Mouse (Mus musculus) liver, adult 2 months (tissue): Measurements from ENCODE around the gene Tek. TPM values are rescaled to one million over a fixed set of nuclear protein-coding genes. Genes with fewer than 3 reads are reported as not detected.
A peak's percentile ranks its signal among the peaks of the same experiment; 100 is the strongest.

ENCODE experiments used
- DNase-seq: peaks from one replicate; pipeline ENCODE4 v3.0.0-alpha.2; 2011; ENCODE audit warnings: low read depth, low spot score; ENCODE audit errors: extremely low read depth
- H3K27ac ChIP-seq: fragments of 200-500 bp; replicated peaks from 2 replicates; pipeline ENCODE4 v1.5.1; 2012; ENCODE audit warnings: low read depth, mild to moderate bottlenecking, control low read depth, inconsistent platforms, low read length; ENCODE audit not compliant: insufficient read depth
- H3K27me3 ChIP-seq: fragments of 200-500 bp; 2 replicates; pipeline ENCODE4 v1.6.1; 2012; ENCODE audit warnings: mild to moderate bottlenecking, moderate library complexity, low read length, inconsistent platforms; ENCODE audit not compliant: control insufficient read depth, insufficient read depth
- H3K36me3 ChIP-seq: fragments of 200-500 bp; 2 replicates; pipeline ENCODE4 v1.6.1; 2012; ENCODE audit warnings: low read length, inconsistent platforms; ENCODE audit not compliant: control insufficient read depth, insufficient read depth
- H3K4me1 ChIP-seq: fragments of 200-500 bp; 2 replicates; pipeline ENCODE4 v1.6.1; 2011; ENCODE audit warnings: low read length; ENCODE audit not compliant: control insufficient read depth, insufficient read depth
- H3K4me3 ChIP-seq: fragments of 200-500 bp; 2 replicates; pipeline ENCODE4 v1.5.1; 2011; ENCODE audit warnings: low read depth, mild to moderate bottlenecking, control low read depth, low read length, moderate library complexity; ENCODE audit not compliant: insufficient read depth
- H3K79me2 ChIP-seq: fragments of 200-500 bp; 2 replicates; pipeline ENCODE4 v1.6.1; 2012; ENCODE audit warnings: inconsistent platforms, mild to moderate bottlenecking, low read length, moderate library complexity; ENCODE audit not compliant: control insufficient read depth, insufficient read depth
- H3K9ac ChIP-seq: fragments of 200-500 bp; 2 replicates; pipeline ENCODE4 v1.6.1; 2012; ENCODE audit warnings: low read depth, mild to moderate bottlenecking, control low read depth, inconsistent platforms, low read length
- CTCF ChIP-seq: fragments of 200-500 bp; IDR thresholded peaks from 2 replicates; pipeline ENCODE4 v1.5.1; 2011; ENCODE audit warnings: low read depth, low read length, control low read depth
- POLR2A ChIP-seq: fragments of 200-500 bp; IDR thresholded peaks from 2 replicates; pipeline ENCODE4 v1.6.1; 2011; ENCODE audit warnings: low read length, control low read depth; ENCODE audit not compliant: insufficient read depth; ENCODE audit errors: extremely low read depth
- WGBS: fragments of 180-500 bp; shearing (Covaris S2); methylation state at CpG from one replicate; pipeline ENCODE4 v1.1.7; 2018; 5-methylcytosine and 5-hydroxymethylcytosine counted together
- polyA plus RNA-seq: library from polyadenylated mRNA; depleted of rRNA; stranded (reverse); fragments of >200 nt; gene quantifications from 2 replicates; pipeline ENCODE4 v1.2.3, GENCODE M21; 2012
- total RNA-seq: library from RNA; depleted of rRNA; stranded (reverse); fragments of >200 nt; gene quantifications from 2 replicates; pipeline ENCODE4 v1.2.3, GENCODE M21; 2014

The Tek gene
- total and polyA plus RNA-seq, 2 experiments, result 2.3 to 15.0 TPM

DNA sequence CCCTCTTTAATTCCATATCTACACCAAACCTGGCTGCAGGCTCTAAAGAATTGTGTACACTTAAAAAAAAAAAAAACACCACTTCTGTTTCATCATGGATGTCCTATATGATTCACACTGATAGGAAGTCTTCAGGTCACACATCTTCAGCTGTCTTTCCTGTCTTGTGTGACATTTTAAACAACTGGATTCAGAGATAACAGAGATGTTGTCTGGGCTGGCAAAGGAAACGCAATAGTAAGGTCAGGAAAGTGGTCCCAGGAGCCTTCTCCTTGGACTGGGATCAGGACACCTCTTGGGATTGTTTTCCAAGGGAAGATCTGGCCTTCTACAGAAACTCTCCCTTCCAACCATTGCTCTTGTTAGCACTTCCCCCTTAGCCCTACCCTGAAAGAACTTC lies 2.7 kb downstream of the Tek start:
- no peak overlapping the region for H3K27ac ChIP-seq
- H3K4me3 ChIP-seq, result no peak overlapping the region
- no peak for DNase-seq
- no peak overlapping the region for H3K9ac ChIP-seq
- H3K79me2 ChIP-seq, result no peaks in the 10 kb centered on the region
- no peaks in the 10 kb centered on the region for H3K36me3 ChIP-seq
- H3K27me3 ChIP-seq, result no peaks in the 10 kb centered on the region
- TF ChIP-seq POLR2A (no peak), CTCF (no peak)
- H3K4me1 ChIP-seq, result no peaks in the 10 kb centered on the region; the same call in 1 of the 2 replicates
- WGBS, result 61% methylated on average over 1 of the region's 1 CpGs

DNA sequence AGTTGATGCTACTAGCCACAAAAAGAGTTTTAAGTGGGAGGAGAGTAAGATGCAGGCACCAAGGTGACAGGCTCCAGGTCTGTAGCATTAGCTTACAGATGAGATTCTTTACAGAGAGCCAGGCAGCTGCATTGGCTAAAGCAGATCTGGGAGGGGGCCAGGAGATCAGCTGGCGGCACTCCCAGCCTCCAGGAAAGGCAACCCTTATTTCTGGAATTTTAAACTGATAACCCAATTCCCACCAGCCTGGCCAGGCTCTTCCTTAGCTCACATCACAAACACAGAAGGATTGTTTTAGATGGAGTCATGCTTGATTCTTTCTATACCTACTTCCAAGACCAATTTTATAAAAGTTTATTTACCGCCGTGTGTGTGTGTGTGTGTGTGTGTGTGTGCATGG lies 6.7 kb downstream of the Tek start:
- DNase-seq, result no peak
- Histone ChIP-seq H3K79me2 (no peaks in the 10 kb centered on the region), H3K9ac (no peak overlapping the region), H3K27ac (peak overlapping the region; percentile 47), H3K4me1 (no peaks in the 10 kb centered on the region; the same call in 1 of the 2 replicates), H3K36me3 (no peaks in the 10 kb centered on the region), H3K27me3 (no peaks in the 10 kb centered on the region), H3K4me3 (no peak overlapping the region)
- no peak for TF ChIP-seq POLR2A
- no peak for TF ChIP-seq CTCF
- WGBS, result 71% methylated on average over 3 of the region's 3 CpGs

DNA sequence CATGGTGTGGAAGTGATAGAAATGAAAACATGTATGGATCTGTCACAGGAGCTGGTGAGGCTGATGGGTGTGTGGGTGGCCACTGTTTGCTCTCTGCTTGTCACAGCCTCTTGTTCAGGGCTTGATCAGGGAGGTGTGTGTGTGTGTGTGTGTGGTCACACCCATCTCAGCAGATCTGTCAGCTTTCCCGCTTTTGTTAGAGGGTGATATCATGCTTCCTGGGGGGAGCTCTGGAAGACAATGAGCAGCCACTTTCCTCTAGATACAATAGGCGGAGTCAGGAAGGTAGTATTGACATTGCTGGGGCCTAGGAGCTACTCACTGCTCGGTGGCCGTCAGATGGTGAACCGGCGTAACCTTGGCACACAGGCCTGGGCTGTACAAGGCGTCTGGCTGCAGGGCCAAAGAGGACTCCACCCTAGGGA lies 7.3 kb downstream of the Tek start:
- H3K9ac ChIP-seq, result no peak overlapping the region
- H3K4me1 ChIP-seq, result no peaks in the 10 kb centered on the region; the same call in 1 of the 2 replicates
- H3K36me3 ChIP-seq, result no peaks in the 10 kb centered on the region
- DNase-seq, result peak; percentile 19
- no peak overlapping the region for H3K4me3 ChIP-seq
- peak overlapping the region; percentile 47 for H3K27ac ChIP-seq
- no peaks in the 10 kb centered on the region for H3K27me3 ChIP-seq
- WGBS, result 37% methylated on average over 7 of the region's 7 CpGs
- no peaks in the 10 kb centered on the region for H3K79me2 ChIP-seq
- TF ChIP-seq POLR2A, result no peak
- no peak for TF ChIP-seq CTCF

DNA sequence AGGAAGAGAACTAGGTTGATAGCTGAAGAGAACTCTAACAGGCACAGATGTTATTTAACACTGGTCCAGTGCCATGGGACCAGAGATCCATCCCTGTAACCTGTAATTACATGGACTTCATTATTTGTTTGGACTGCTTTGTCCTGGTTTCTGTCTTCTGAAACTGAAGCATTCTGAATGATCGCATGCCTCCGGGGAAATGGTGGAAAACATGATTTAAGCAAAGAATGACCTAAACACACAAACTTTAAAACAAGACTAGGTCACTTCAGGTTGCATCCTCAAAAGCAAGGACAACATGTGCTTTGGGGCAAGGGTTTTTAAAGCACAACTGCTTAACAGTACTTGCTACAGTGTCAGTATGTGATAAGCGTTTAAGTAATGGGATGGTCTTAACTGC lies 8.2 kb downstream of the Tek start:
- Histone ChIP-seq H3K36me3 (no peaks in the 10 kb centered on the region), H3K27ac (no peak overlapping the region), H3K4me3 (no peak overlapping the region), H3K79me2 (no peaks in the 10 kb centered on the region), H3K9ac (no peak overlapping the region), H3K4me1 (no peaks in the 10 kb centered on the region; the same call in 1 of the 2 replicates), H3K27me3 (no peaks in the 10 kb centered on the region)
- TF ChIP-seq POLR2A (no peak), CTCF (no peak)
- no peak for DNase-seq
- 90% methylated on average over 3 of the region's 3 CpGs for WGBS

DNA sequence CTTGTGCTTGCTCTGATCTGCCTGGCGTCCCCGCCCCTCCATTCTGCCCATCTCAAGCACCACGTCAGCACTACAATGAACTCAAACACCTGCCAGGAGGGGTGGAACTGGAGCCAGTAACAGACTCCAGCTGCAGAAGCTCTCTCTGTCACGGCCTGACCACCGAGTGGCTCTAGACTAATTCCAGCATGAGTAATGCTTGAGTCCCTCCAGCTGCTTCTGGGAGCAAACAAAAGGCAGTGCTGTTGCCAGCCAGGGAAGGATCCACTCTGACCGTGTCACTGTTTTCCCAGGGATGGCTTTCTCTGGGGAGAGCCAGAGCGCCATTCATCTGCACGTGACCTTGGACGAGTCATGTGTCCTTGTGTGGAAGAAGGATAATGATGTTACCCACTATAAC lies 13.4 kb downstream of the Tek start:
- WGBS, result 48% methylated on average over 9 of the region's 9 CpGs
- Histone ChIP-seq H3K27me3 (no peaks in the 10 kb centered on the region), H3K4me3 (no peak overlapping the region), H3K27ac (no peak overlapping the region), H3K9ac (no peak overlapping the region), H3K4me1 (no peaks in the 10 kb centered on the region), H3K79me2 (no peaks in the 10 kb centered on the region), H3K36me3 (no peaks in the 10 kb centered on the region)
- DNase-seq, result no peak
- TF ChIP-seq POLR2A, result no peak
- TF ChIP-seq CTCF, result no peak

DNA sequence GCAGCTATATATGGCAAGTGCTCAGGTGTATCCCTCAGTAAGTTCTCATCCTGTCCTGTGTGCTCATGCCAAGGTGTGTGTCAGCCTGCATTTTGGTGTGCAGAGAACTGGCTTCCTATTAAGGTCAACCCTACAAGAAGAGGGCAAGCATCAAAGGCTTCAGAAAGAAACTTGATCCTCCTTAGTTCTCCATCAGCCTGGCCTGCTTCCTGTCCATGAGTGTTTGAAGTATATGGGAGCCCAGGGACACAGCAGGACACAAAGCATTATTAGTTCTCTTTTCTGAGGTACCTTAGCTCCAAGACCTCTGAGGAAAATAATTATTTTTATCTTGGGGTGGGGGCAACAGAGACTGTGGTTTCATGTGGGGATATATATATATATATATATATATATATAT lies 26.1 kb downstream of the Tek start:
- no peak for TF ChIP-seq CTCF
- no peak for TF ChIP-seq POLR2A

More for the DNA sequence above, 26.1 kb downstream of the Tek start:
- no peaks in the 10 kb centered on the region; the same call in 1 of the 2 replicates for H3K79me2 ChIP-seq
- DNase-seq, result no peak
- H3K36me3 ChIP-seq, result no peaks in the 10 kb centered on the region
- H3K27ac ChIP-seq, result no peak overlapping the region
- no peak overlapping the region for H3K4me3 ChIP-seq
- H3K27me3 ChIP-seq, result no peaks in the 10 kb centered on the region
- no peak overlapping the region for H3K9ac ChIP-seq
- no peaks in the 10 kb centered on the region for H3K4me1 ChIP-seq
